Mouse (Mus musculus): Measurements from ENCODE around the gene Mgat5. TPM values are rescaled to one million over a fixed set of nuclear protein-coding genes. Genes with fewer than 3 reads are reported as not detected.

Mgat5 gene
- polyA plus RNA-seq, 1 experiment, result 2.2 TPM

DNA sequence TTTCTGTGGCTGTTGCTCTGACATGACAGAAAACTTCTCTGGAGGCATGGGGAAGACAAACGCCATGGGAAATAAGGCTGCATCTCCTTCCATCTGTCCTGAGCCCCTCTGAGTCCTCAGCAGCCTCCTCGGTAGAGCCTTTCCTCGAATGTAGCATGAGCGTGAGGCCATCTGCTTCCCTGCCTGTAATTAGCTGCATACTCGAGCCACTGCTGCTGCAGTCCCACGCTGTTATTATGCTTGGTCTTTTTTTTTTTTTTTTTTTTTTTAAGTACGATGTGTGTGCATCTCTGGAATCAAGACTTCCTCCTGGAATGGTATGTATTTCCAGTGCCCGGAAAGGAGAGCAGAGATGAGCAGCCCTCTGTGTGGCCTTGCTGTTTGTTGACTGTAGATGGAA, 36.6 kb upstream of the Mgat5 start:
- no peaks in the 10 kb centered on the region for H3K36me3 ChIP-seq (ENCODE audit: control insufficient read depth, insufficient read depth)
- no peak overlapping the region for H3ac ChIP-seq (ENCODE audit: control insufficient read depth, insufficient read length)
- H3K4me2 ChIP-seq (ENCODE audit: low read depth), result no peak overlapping the region
- H3K27me3 ChIP-seq (ENCODE audit: control insufficient read depth, insufficient read depth, insufficient read length), result peaks cover 6% of the 10 kb centered on the region
- H3K4me3 ChIP-seq, result no peak overlapping the region
- H3K79me2 ChIP-seq (ENCODE audit: control insufficient read depth, insufficient read depth), result no peaks in the 10 kb centered on the region
- TF ChIP-seq USF1 (IDR thresholded peaks at IDR 0.05; ENCODE audit: low read depth), result no peak
- no peak for TF ChIP-seq CEBPB (IDR thresholded peaks at IDR 0.05; ENCODE audit: insufficient read depth, poor library complexity, severe bottlenecking)
- no peak for TF ChIP-seq MAX (IDR thresholded peaks at IDR 0.05; ENCODE audit: low read depth)
- TF ChIP-seq POLR2AphosphoS2 (IDR thresholded peaks at IDR 0.05; ENCODE audit: insufficient read length, low read depth), result no peak
- no peak for TF ChIP-seq MYOG (IDR thresholded peaks at IDR 0.05; ENCODE audit: control insufficient read depth in 1 of 3, insufficient read depth in 1 of 3, insufficient read length in 2 of 3, low read depth in 2 of 3)
- TF ChIP-seq REST (IDR thresholded peaks at IDR 0.05; ENCODE audit: insufficient read depth, insufficient read length), result no peak
- no peak for TF ChIP-seq TCF12 (IDR thresholded peaks at IDR 0.05; ENCODE audit: insufficient read depth, poor library complexity, severe bottlenecking)
- no peak for TF ChIP-seq SRF (IDR thresholded peaks at IDR 0.05; ENCODE audit: control insufficient read depth, insufficient read length, low read depth)
- TF ChIP-seq POLR2A (IDR thresholded peaks at IDR 0.05; ENCODE audit: insufficient read length, low read depth), result no peak
- TF ChIP-seq E2F4 (IDR thresholded peaks at IDR 0.05; ENCODE audit: insufficient read depth), result no peak

DNA sequence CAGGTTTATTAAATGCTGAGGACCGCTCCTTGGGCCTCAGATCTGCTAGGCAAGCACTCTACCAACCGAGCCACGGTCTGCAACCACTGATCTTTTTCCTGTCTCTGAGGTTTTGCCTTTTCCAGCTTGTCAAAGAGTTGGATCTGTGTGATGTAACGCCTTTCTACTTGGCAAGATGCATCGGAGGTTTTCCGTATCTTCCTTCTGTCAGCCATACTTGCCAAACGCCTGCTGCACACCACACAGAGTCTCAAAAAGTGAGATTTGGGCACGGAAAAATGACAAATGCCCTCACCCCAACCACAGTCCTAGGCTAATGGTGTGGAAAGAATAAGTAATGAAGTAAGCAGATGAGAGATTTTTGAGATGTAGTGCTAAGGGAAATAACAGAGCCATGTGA, 35.3 kb upstream of the Mgat5 start:
- no peak overlapping the region for H3ac ChIP-seq (ENCODE audit: control insufficient read depth, insufficient read length)
- no peak overlapping the region for H3K4me2 ChIP-seq (ENCODE audit: low read depth)
- no peaks in the 10 kb centered on the region for H3K36me3 ChIP-seq (ENCODE audit: control insufficient read depth, insufficient read depth)
- peaks cover 6% of the 10 kb centered on the region for H3K27me3 ChIP-seq (ENCODE audit: control insufficient read depth, insufficient read depth, insufficient read length)
- H3K4me3 ChIP-seq, result no peak overlapping the region
- TF ChIP-seq USF1 (IDR thresholded peaks at IDR 0.05; ENCODE audit: low read depth) (no peak), REST (IDR thresholded peaks at IDR 0.05; ENCODE audit: insufficient read depth, insufficient read length) (no peak), CEBPB (IDR thresholded peaks at IDR 0.05; ENCODE audit: insufficient read depth, poor library complexity, severe bottlenecking) (no peak), POLR2AphosphoS2 (IDR thresholded peaks at IDR 0.05; ENCODE audit: insufficient read length, low read depth) (no peak), TCF3 (IDR thresholded peaks at IDR 0.05; ENCODE audit: insufficient read length, low read depth) (no peak), MYOD1 (IDR thresholded peaks at IDR 0.05; ENCODE audit: control insufficient read depth in 1 of 3, insufficient read length in 2 of 3, low read depth in 2 of 3) (no peak), E2F4 (IDR thresholded peaks at IDR 0.05; ENCODE audit: insufficient read depth) (no peak), MYOG (IDR thresholded peaks at IDR 0.05; ENCODE audit: control insufficient read depth in 1 of 3, insufficient read depth in 1 of 3, insufficient read length in 2 of 3, low read depth in 2 of 3) (no peak), TCF12 (IDR thresholded peaks at IDR 0.05; ENCODE audit: insufficient read depth, poor library complexity, severe bottlenecking) (no peak), MAX (IDR thresholded peaks at IDR 0.05; ENCODE audit: low read depth) (no peak), SRF (IDR thresholded peaks at IDR 0.05; ENCODE audit: control insufficient read depth, insufficient read length, low read depth) (no peak), POLR2A (IDR thresholded peaks at IDR 0.05; ENCODE audit: insufficient read length, low read depth) (no peak)
- H3K79me2 ChIP-seq (ENCODE audit: control insufficient read depth, insufficient read depth), result no peaks in the 10 kb centered on the region

DNA sequence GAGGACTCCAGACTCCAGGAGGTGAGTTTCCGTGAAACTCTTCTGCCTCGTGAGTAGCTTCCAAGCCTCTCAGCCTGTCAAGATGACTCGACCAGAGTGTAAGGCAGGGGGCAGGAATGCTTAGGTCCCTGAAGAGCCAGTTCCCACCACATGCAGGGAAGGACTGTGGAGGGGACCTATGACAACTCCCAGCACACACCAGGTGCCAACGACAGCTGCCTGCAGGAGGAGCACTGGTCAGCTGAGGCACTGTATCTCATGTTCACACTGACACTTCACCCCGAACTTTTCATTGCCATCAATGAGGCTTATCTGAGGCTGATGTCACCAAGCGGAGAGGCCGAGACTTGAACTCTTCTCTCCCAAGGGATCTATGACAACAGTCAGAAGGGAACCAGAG, 33.5 kb upstream of the Mgat5 start:
- Histone ChIP-seq H3K36me3 (ENCODE audit: control insufficient read depth, insufficient read depth) (no peaks in the 10 kb centered on the region), H3K27me3 (ENCODE audit: control insufficient read depth, insufficient read depth, insufficient read length) (peaks cover 6% of the 10 kb centered on the region), H3K4me3 (no peak overlapping the region), H3ac (ENCODE audit: control insufficient read depth, insufficient read length) (no peak overlapping the region), H3K4me2 (ENCODE audit: low read depth) (no peak overlapping the region), H3K79me2 (ENCODE audit: control insufficient read depth, insufficient read depth) (no peaks in the 10 kb centered on the region)
- TF ChIP-seq CEBPB (IDR thresholded peaks at IDR 0.05; ENCODE audit: insufficient read depth, poor library complexity, severe bottlenecking) (no peak), MYOD1 (IDR thresholded peaks at IDR 0.05; ENCODE audit: control insufficient read depth in 1 of 3, insufficient read length in 2 of 3, low read depth in 2 of 3) (peak in 1 of 3 experiments; percentile 70), MYOG (IDR thresholded peaks at IDR 0.05; ENCODE audit: control insufficient read depth in 1 of 3, insufficient read depth in 1 of 3, insufficient read length in 2 of 3, low read depth in 2 of 3) (peak in 2 of 3 experiments; percentile 22 to 47)

DNA sequence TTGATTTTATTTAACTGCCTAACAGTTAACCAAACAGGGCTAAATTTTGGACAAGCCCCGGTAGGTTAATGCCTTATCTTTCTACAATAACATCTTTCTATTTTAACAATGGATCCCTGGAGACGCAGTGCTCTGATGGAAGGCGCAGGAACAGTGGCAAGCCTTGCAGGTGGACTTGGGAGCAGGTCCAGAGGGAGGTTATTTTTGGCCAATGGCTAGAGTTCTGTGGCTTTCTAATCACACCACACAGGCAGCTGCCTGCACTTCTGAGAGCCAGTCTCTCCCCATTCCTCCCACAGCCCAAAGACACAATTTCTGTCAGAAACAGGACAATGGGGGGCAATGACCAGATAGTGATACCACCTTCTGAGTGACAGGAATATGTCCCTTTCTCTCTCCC, 31.4 kb upstream of the Mgat5 start:
- no peak overlapping the region for H3ac ChIP-seq (ENCODE audit: control insufficient read depth, insufficient read length)
- H3K27me3 ChIP-seq (ENCODE audit: control insufficient read depth, insufficient read depth, insufficient read length), result peaks cover 6% of the 10 kb centered on the region
- no peaks in the 10 kb centered on the region for H3K79me2 ChIP-seq (ENCODE audit: control insufficient read depth, insufficient read depth)
- H3K4me2 ChIP-seq (ENCODE audit: low read depth), result no peak overlapping the region
- TF ChIP-seq MYOD1 (IDR thresholded peaks at IDR 0.05; ENCODE audit: control insufficient read depth in 1 of 3, insufficient read length in 2 of 3, low read depth in 2 of 3) (no peak), MAX (IDR thresholded peaks at IDR 0.05; ENCODE audit: low read depth) (no peak), TCF12 (IDR thresholded peaks at IDR 0.05; ENCODE audit: insufficient read depth, poor library complexity, severe bottlenecking) (no peak), E2F4 (IDR thresholded peaks at IDR 0.05; ENCODE audit: insufficient read depth) (no peak)
- no peak overlapping the region for H3K4me3 ChIP-seq
- no peaks in the 10 kb centered on the region for H3K36me3 ChIP-seq (ENCODE audit: control insufficient read depth, insufficient read depth)

DNA sequence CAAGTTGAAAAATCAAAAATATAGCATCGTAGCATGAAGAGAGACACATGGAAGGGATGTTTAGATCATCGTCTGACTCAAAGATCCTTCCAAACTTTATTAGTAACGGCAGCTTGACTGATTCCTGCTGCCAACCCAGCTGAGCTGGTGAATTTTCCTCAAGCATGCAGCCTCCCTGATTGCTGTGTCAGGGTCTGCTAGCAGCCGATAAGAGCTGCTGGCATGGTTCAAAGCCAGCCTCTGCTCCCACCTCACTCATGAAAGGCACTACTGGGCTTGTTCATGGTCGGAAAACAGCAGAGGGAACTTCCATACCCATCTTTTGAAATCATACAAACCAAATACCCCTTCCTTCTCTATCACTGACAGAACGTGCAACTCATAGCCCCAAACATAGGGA, 12.4 kb upstream of the Mgat5 start:
- no peak overlapping the region for H3K4me2 ChIP-seq (ENCODE audit: low read depth)
- no peaks in the 10 kb centered on the region for H3K36me3 ChIP-seq (ENCODE audit: control insufficient read depth, insufficient read depth)
- H3K4me3 ChIP-seq, result no peak overlapping the region
- peaks cover 4% of the 10 kb centered on the region for H3K27me3 ChIP-seq (ENCODE audit: control insufficient read depth, insufficient read depth, insufficient read length)
- H3K79me2 ChIP-seq (ENCODE audit: control insufficient read depth, insufficient read depth), result no peaks in the 10 kb centered on the region
- TF ChIP-seq USF1 (IDR thresholded peaks at IDR 0.05; ENCODE audit: low read depth) (no peak), MYOG (IDR thresholded peaks at IDR 0.05; ENCODE audit: control insufficient read depth in 1 of 3, insufficient read depth in 1 of 3, insufficient read length in 2 of 3, low read depth in 2 of 3) (no peak), MAX (IDR thresholded peaks at IDR 0.05; ENCODE audit: low read depth) (no peak), POLR2A (IDR thresholded peaks at IDR 0.05; ENCODE audit: insufficient read length, low read depth) (no peak), TCF3 (IDR thresholded peaks at IDR 0.05; ENCODE audit: insufficient read length, low read depth) (no peak), TCF12 (IDR thresholded peaks at IDR 0.05; ENCODE audit: insufficient read depth, poor library complexity, severe bottlenecking) (no peak), SRF (IDR thresholded peaks at IDR 0.05; ENCODE audit: control insufficient read depth, insufficient read length, low read depth) (no peak), POLR2AphosphoS2 (IDR thresholded peaks at IDR 0.05; ENCODE audit: insufficient read length, low read depth) (no peak), E2F4 (IDR thresholded peaks at IDR 0.05; ENCODE audit: insufficient read depth) (no peak), MYOD1 (IDR thresholded peaks at IDR 0.05; ENCODE audit: control insufficient read depth in 1 of 3, insufficient read length in 2 of 3, low read depth in 2 of 3) (no peak), CEBPB (IDR thresholded peaks at IDR 0.05; ENCODE audit: insufficient read depth, poor library complexity, severe bottlenecking) (no peak), REST (IDR thresholded peaks at IDR 0.05; ENCODE audit: insufficient read depth, insufficient read length) (no peak)
- no peak overlapping the region for H3ac ChIP-seq (ENCODE audit: control insufficient read depth, insufficient read length)
